Mouse (Mus musculus) liver, embryonic 14.5 days (tissue): ENCODE measurements around the gene Cbx2. TPM values are rescaled to one million over a fixed set of nuclear protein-coding genes. Genes with fewer than 3 reads are reported as not detected.

Source experiments
- ATAC-seq: fragments of 200-750 bp; cut with Nextera tagmentation; 2 replicates; pipeline ENCODE4 v1.8.0; 2017; ENCODE audit warnings: moderate number of reproducible peaks, mild to moderate bottlenecking, moderate library complexity; ENCODE audit not compliant: insufficient read depth
- DNase-seq, 3 experiments: peaks; one replicate each; pipeline ENCODE4 v3.0.0-alpha.2; 2012 to 2013; ENCODE audit warnings: low read depth in 3 of 3, low spot score in 3 of 3
- H3K27ac ChIP-seq: fragments of 300-500 bp; sonication (generic); 2 replicates; pipeline ENCODE4 v1.5.1; 2014; ENCODE audit warnings: moderate library complexity, mild to moderate bottlenecking, control low read depth, inconsistent platforms
- H3K27me3 ChIP-seq: fragments of 300-500 bp; sonication (generic); 2 replicates; pipeline ENCODE4 v1.6.1; 2014; ENCODE audit warnings: mild to moderate bottlenecking, low read length, moderate library complexity; ENCODE audit not compliant: control insufficient read depth, insufficient read depth
- H3K36me3 ChIP-seq: fragments of 300-500 bp; sonication (generic); replicated peaks from 2 replicates; pipeline ENCODE4 v1.6.1; 2014; ENCODE audit warnings: low read depth; ENCODE audit not compliant: control insufficient read depth, insufficient read depth
- H3K4me1 ChIP-seq, 2 experiments: fragments of 200-500 bp in 1 of 2; fragments of 300-500 bp in 1 of 2; sonication (generic) in 1 of 2; replicated peaks; 2 replicates each; pipeline ENCODE4 v1.6.1; 2012 to 2014; ENCODE audit warnings: antibody characterized with exemption in 1 of 2, inconsistent platforms in 1 of 2, low read length in 1 of 2; ENCODE audit not compliant: control insufficient read depth in 2 of 2, insufficient read depth in 2 of 2
- H3K4me2 ChIP-seq: fragments of 300-500 bp; sonication (generic); 2 replicates; pipeline ENCODE4 v1.6.1; 2014; ENCODE audit warnings: low read depth, mild to moderate bottlenecking, control low read depth, moderate library complexity
- H3K4me3 ChIP-seq, 2 experiments: fragments of 200-500 bp in 1 of 2; fragments of 300-500 bp in 1 of 2; sonication (generic) in 1 of 2; 2 replicates each; pipeline ENCODE4 v1.5.1; 2012 to 2014; ENCODE audit warnings: low read depth in 2 of 2, low read length in 2 of 2, mild to moderate bottlenecking in 2 of 2, control low read depth in 1 of 2, inconsistent platforms in 1 of 2, moderate library complexity in 1 of 2; ENCODE audit not compliant: insufficient read depth in 1 of 2
- H3K9ac ChIP-seq: fragments of 300-500 bp; sonication (generic); replicated peaks from 2 replicates; pipeline ENCODE4 v1.6.1; 2014; ENCODE audit warnings: mild to moderate bottlenecking, control low read depth, moderate library complexity
- H3K9me3 ChIP-seq: fragments of 300-500 bp; sonication (generic); 2 replicates; pipeline ENCODE4 v1.6.1; 2016; ENCODE audit warnings: low read length, mixed read lengths; ENCODE audit not compliant: control insufficient read depth
- CTCF ChIP-seq: IDR thresholded peaks from 2 replicates; pipeline ENCODE4 v1.5.1; 2016; ENCODE audit warnings: antibody characterized with exemption, low read depth, control low read depth
- EP300 ChIP-seq: IDR thresholded peaks from 2 replicates; pipeline ENCODE4 v1.6.1; 2016; ENCODE audit warnings: antibody characterized with exemption, low read depth
- WGBS: fragments of 180-500 bp; shearing (Covaris S2); extraction: QIAGEN DNeasy Blood & Tissue Kit; methylation state at CpG from one replicate; pipeline ENCODE4 v1.1.7; 2014; ENCODE audit not compliant: insufficient replicate concordance; 5-methylcytosine and 5-hydroxymethylcytosine counted together
- polyA plus RNA-seq, 2 experiments: library from polyadenylated mRNA; depleted of rRNA in 1 of 2; stranded (reverse) in 1 of 2; unstranded in 1 of 2; fragments of >200 nt; fragmentation: Nextera tagmentation in 1 of 2; extraction: Ambion mirVana in 1 of 2; gene quantifications; 2 replicates each; pipeline versions ENCODE4 v1.2.1 to v1.2.3; 2012 to 2014

Gene Cbx2
- polyA plus RNA-seq, 2 experiments = 1.7 to 1.8 TPM

DNA sequence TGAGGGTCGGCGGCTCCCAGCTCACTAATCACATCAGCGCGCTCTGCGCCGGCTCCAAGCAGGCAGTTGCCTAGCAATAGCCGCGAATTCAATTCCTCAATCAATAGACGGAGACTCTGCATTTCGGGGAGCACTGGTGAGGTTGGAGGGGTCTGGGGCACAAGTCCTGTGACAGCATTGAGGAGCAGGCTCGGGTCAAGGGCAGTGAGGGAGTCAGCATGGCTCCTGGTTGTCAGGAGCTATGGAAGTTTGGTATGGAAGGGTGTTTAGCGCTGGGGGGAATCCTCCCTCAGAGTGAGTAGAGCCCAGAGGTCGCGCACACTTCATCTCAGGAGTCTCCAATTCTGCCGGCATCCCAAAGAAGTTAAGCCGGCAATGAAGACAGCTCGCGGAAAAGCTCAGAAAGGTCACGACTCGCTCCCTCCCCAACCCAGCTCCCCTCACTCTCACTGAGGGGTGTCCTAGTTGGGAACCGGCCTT is 13.0 kb downstream of the Cbx2 start:
- no peak overlapping the region for H3K4me2 ChIP-seq
- H3K27me3 ChIP-seq = peaks cover 69% of the 10 kb centered on the region
- no peak for ATAC-seq
- H3K36me3 ChIP-seq = peaks cover 3% of the 10 kb centered on the region; the same call in 1 of the 2 replicates
- WGBS = 2% methylated on average over 21 of the region's 21 CpGs
- TF ChIP-seq EP300 (no peak), CTCF (no peak)
- H3K4me1 ChIP-seq = peaks cover 0 to 8% of the 10 kb centered on the region in 2 experiments; a peak in 2 of 4 replicates
- H3K9me3 ChIP-seq = no peaks in the 10 kb centered on the region
- H3K9ac ChIP-seq = no peak overlapping the region
- no peak overlapping the region for H3K27ac ChIP-seq
- DNase-seq = no peak
- no peak overlapping the region for H3K4me3 ChIP-seq

DNA sequence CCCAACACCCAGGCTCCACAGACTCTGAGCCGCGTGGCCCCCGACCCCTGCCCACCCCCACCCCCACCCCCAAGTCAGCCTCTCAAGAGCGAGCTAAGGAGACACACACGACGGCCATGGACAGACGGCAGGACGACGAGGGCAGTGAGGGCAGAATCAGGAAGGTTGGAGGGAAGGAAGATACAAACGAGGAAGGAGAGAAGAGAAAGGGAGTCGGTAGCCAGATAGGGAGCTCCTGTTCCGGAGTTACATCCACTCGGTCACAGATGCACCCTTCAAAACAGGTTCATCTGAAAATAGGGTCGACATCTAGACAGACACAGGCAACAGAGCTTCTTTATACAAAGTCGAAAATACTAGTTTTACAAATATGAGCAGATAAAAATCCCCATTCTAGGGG is 13.7 kb downstream of the Cbx2 start:
- no peak overlapping the region for H3K4me2 ChIP-seq
- no peaks in the 10 kb centered on the region for H3K9me3 ChIP-seq
- WGBS = 2% methylated on average over 15 of the region's 15 CpGs
- ATAC-seq (no peak), DNase-seq (no peak)
- H3K36me3 ChIP-seq = peaks cover 3% of the 10 kb centered on the region; the same call in 1 of the 2 replicates
- TF ChIP-seq CTCF = no peak
- TF ChIP-seq EP300 = no peak
- peaks cover 74% of the 10 kb centered on the region for H3K27me3 ChIP-seq
- H3K4me1 ChIP-seq = peaks cover 0 to 8% of the 10 kb centered on the region in 2 experiments; a peak in 2 of 4 replicates
- no peak overlapping the region for H3K4me3 ChIP-seq
- H3K9ac ChIP-seq = no peak overlapping the region
- no peak overlapping the region for H3K27ac ChIP-seq

GRCm38 (mm10) chr11:119036934-119037779 is 14.4 kb downstream of the Cbx2 start:
- Histone ChIP-seq H3K4me3 (peak overlapping the region; percentile 9 to 39; a peak in 3 of 4 replicates), H3K36me3 (peaks cover 3% of the 10 kb centered on the region; the same call in 1 of the 2 replicates), H3K27ac (no peak overlapping the region), H3K9me3 (no peaks in the 10 kb centered on the region), H3K27me3 (peaks cover 81% of the 10 kb centered on the region), H3K9ac (no peak overlapping the region), H3K4me1 (peaks cover 0 to 8% of the 10 kb centered on the region in 2 experiments; a peak in 2 of 4 replicates), H3K4me2 (peak overlapping the region; percentile 54)
- DNase-seq = no peak
- WGBS = 5% methylated on average over 56 of the region's 57 CpGs
- ATAC-seq = no peak
- TF ChIP-seq CTCF = no peak
- no peak for TF ChIP-seq EP300

DNA sequence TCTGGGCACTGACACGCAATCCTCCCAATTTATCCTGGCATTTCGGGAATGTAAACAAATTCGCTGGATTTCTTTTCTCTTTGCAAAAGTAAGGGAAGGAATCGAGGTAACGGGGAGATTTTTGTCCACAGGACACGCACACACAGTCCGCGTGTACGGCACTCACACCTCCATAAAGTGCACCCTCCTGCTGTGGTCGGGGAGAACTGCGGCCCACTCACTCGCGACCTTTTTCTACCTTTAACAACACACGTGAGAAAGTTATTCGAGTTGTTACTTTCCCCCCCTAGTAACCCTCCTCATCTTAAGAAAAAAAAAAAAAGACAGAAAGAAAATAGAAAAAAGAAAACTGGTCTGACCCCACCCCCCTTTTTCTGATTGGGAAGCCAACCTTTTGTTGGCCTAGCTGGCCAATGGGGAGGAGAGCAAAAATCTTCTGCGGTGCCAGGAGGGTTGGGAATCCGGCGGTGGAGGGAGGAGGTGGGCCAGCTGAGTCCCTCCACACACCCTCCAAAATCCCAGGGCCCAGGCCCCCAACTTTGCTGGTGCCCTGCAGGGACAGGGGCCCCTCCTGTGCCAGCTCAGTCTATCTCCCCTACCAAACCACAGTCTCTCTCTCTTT is 15.1 kb downstream of the Cbx2 start:
- Histone ChIP-seq H3K4me3 (no peak overlapping the region), H3K9ac (no peak overlapping the region), H3K36me3 (peaks cover 3% of the 10 kb centered on the region; the same call in 1 of the 2 replicates), H3K27ac (no peak overlapping the region), H3K4me2 (peak overlapping the region; percentile 54), H3K9me3 (no peaks in the 10 kb centered on the region), H3K27me3 (peaks cover 89% of the 10 kb centered on the region), H3K4me1 (peaks cover 0 to 8% of the 10 kb centered on the region in 2 experiments; a peak in 2 of 4 replicates)
- no peak for DNase-seq
- no peak for TF ChIP-seq CTCF
- no peak for TF ChIP-seq EP300
- 18% methylated on average over 18 of the region's 18 CpGs for WGBS
- no peak for ATAC-seq
